In genomic region chr19:30205159-30205816, GRCm38 (mm10) we compare ENCODE assay signal across 9 mouse cellular contexts. TPM values are rescaled to one million over a fixed set of nuclear protein-coding genes. Genes with fewer than 3 reads are reported as not detected.
DNase-seq lines count a peak whose midpoint lies in the region; ATAC-seq lines count a peak whose summit lies in the region.
"Had no signal": no experiment of that assay in that cellular context is flagged by ENCODE, and none has a peak within 500 bp of the region (broad histone marks: within the 10 kb centered on the region; RNA-seq: fewer than 3 reads in every experiment).

No protein-coding gene starts in this region.

- H3K4me3 ChIP-seq in forebrain, embryonic 14.5 days (ENCODE audit: low read depth, low read length) = no peak overlapping the region
- H3K4me3 ChIP-seq: heart, embryonic 15.5 days; stomach, embryonic 15.5 days had no signal

- H3K36me3 ChIP-seq in forebrain, embryonic 14.5 days (ENCODE audit: control insufficient read depth, insufficient read depth, low read length) = no peaks in the 10 kb centered on the region
- H3K36me3 ChIP-seq: heart, embryonic 15.5 days; stomach, embryonic 15.5 days had no signal

- no peak overlapping the region for H3K4me2 ChIP-seq in forebrain, embryonic 14.5 days (ENCODE audit: low read length)
- H3K4me2 ChIP-seq: heart, embryonic 15.5 days; stomach, embryonic 15.5 days had no signal

- 18% methylated on average over 12 of the region's 12 CpGs for WGBS in forebrain, embryonic 14.5 days

- H3K9me3 ChIP-seq in forebrain, embryonic 14.5 days (replicated peaks; ENCODE audit: control insufficient read depth, low read length) = no peaks in the 10 kb centered on the region
- H3K9me3 ChIP-seq: heart, embryonic 15.5 days; stomach, embryonic 15.5 days had no signal

- H3K9ac ChIP-seq in forebrain, embryonic 14.5 days (ENCODE audit: low read length) = no peak overlapping the region
- H3K9ac ChIP-seq: heart, embryonic 15.5 days; stomach, embryonic 15.5 days had no signal

- peak; percentile 69 for ATAC-seq in forebrain, embryonic 14.5 days

- H3K27me3 ChIP-seq in forebrain, embryonic 14.5 days (replicated peaks; ENCODE audit: control insufficient read depth, insufficient read depth, low read length) = no peaks in the 10 kb centered on the region
- H3K27me3 ChIP-seq: heart, embryonic 15.5 days; stomach, embryonic 15.5 days had no signal

- H3K4me1 ChIP-seq in forebrain, embryonic 14.5 days (ENCODE audit: control insufficient read depth, insufficient read depth, low read length) = no peaks in the 10 kb centered on the region
- H3K4me1 ChIP-seq: heart, embryonic 15.5 days; stomach, embryonic 15.5 days had no signal

- H3K27ac ChIP-seq in forebrain, embryonic 14.5 days (ENCODE audit: low read depth, low read length) = no peak overlapping the region
- H3K27ac ChIP-seq: heart, embryonic 15.5 days; stomach, embryonic 15.5 days had no signal

- DNase-seq in urinary bladder, postnatal 14 days (ENCODE audit: low spot score) = peak; percentile 24
- DNase-seq in urinary bladder, adult 2 months (ENCODE audit: low spot score) = no peak
- DNase-seq in brain, adult 2 months (ENCODE audit: low read depth, low spot score) = peak; percentile 73
- peak; percentile 83 for DNase-seq in forebrain, embryonic 14.5 days (ENCODE audit: low spot score)
- peak; percentile 43 for DNase-seq in kidney, postnatal 14 days
- DNase-seq in lung, postnatal 14 days = peak; percentile 30
- DNase-seq in right cerebral cortex, postnatal 14 days = peak; percentile 38

RNA-seq across cellular contexts. Expression of gene Mbl2, which starts 27.5 kb away (rescaled TPM):
- 0.06 TPM in 1 of 2 replicates, not detected in the other for polyA plus RNA-seq in urinary bladder, adult 2 months (2012; rRNA removed)
- not detected in 2 replicates for polyA plus RNA-seq in forebrain, embryonic 14.5 days (2014; fragmentation: Nextera tagmentation; extraction: Ambion mirVana)
- polyA plus RNA-seq: heart, embryonic 15.5 days; stomach, embryonic 15.5 days had no signal

RNA-seq across cellular contexts. Expression of gene Gldc, which starts 30.1 kb away (rescaled TPM):
- polyA plus RNA-seq in urinary bladder, adult 2 months (2012; rRNA removed) = 32.5 and 39.4 TPM in 2 replicates
- polyA plus RNA-seq in forebrain, embryonic 14.5 days (2014; fragmentation: Nextera tagmentation; extraction: Ambion mirVana) = 11.4 and 13.0 TPM in 2 replicates
